10 mouse cellular contexts compared by ENCODE assay signal in genomic region chr9:107369270-107370105, GRCm38 (mm10). TPM values are rescaled to one million over a fixed set of nuclear protein-coding genes. Genes with fewer than 3 reads are reported as not detected.
DNase-seq lines count a peak whose midpoint lies in the region; ATAC-seq and TF ChIP-seq lines count a peak whose summit lies in the region.
"Had no signal": no experiment of that assay in that cellular context is flagged by ENCODE, and none has a peak within 500 bp of the region (broad histone marks: within the 10 kb centered on the region; RNA-seq: fewer than 3 reads in every experiment).

No protein-coding gene starts in this region.

- no peaks in the 10 kb centered on the region for H3K9me3 ChIP-seq in forebrain, embryonic 10.5 days
- no peaks in the 10 kb centered on the region for H3K9me3 ChIP-seq in forebrain, postnatal 0 days (ENCODE audit: low read length)
- H3K9me3 ChIP-seq in neural tube, embryonic 11.5 days (ENCODE audit: control insufficient read depth, low read length): no peaks in the 10 kb centered on the region
- no peaks in the 10 kb centered on the region for H3K9me3 ChIP-seq in liver, embryonic 15.5 days (replicated peaks)
- no peaks in the 10 kb centered on the region for H3K9me3 ChIP-seq in stomach, embryonic 15.5 days
- H3K9me3 ChIP-seq: forebrain, embryonic 13.5 days; lung, embryonic 15.5 days had no signal

- peak overlapping the region; percentile 67 for H3K27ac ChIP-seq in forebrain, embryonic 10.5 days
- no peak overlapping the region for H3K27ac ChIP-seq in forebrain, postnatal 0 days (ENCODE audit: low read depth, low read length)
- H3K27ac ChIP-seq in neural tube, embryonic 11.5 days (ENCODE audit: low read depth, low read length): peak overlapping the region; percentile 35; the same call in 1 of the 2 replicates
- H3K27ac ChIP-seq in liver, embryonic 15.5 days (replicated peaks): peak overlapping the region; percentile 96
- H3K27ac ChIP-seq in stomach, embryonic 15.5 days: no peak overlapping the region
- H3K27ac ChIP-seq: forebrain, embryonic 13.5 days; lung, embryonic 15.5 days had no signal

- no peak for TF ChIP-seq CTCF in forebrain, postnatal 0 days (IDR thresholded peaks at IDR 0.05; ENCODE audit: low read depth)

- H3K4me3 ChIP-seq in forebrain, embryonic 10.5 days: no peak overlapping the region
- H3K4me3 ChIP-seq in forebrain, postnatal 0 days (ENCODE audit: low read depth, low read length): no peak overlapping the region
- H3K4me3 ChIP-seq in neural tube, embryonic 11.5 days (ENCODE audit: low read depth, low read length): no peak overlapping the region
- H3K4me3 ChIP-seq in liver, embryonic 15.5 days (replicated peaks): peak overlapping the region; percentile 15
- H3K4me3 ChIP-seq in stomach, embryonic 15.5 days (replicated peaks): no peak overlapping the region
- H3K4me3 ChIP-seq: forebrain, embryonic 13.5 days; lung, embryonic 15.5 days had no signal

- H3K4me2 ChIP-seq in forebrain, postnatal 0 days (ENCODE audit: low read depth): no peak overlapping the region
- H3K4me2 ChIP-seq in neural tube, embryonic 11.5 days (ENCODE audit: low read depth): no peak overlapping the region
- H3K4me2 ChIP-seq in liver, embryonic 15.5 days: peak overlapping the region; percentile 70
- H3K4me2 ChIP-seq in stomach, embryonic 15.5 days: no peak overlapping the region
- H3K4me2 ChIP-seq: forebrain, embryonic 13.5 days; lung, embryonic 15.5 days had no signal

- peaks cover 19% of the 10 kb centered on the region for H3K4me1 ChIP-seq in forebrain, embryonic 10.5 days
- no peaks in the 10 kb centered on the region for H3K4me1 ChIP-seq in forebrain, postnatal 0 days (ENCODE audit: insufficient read depth)
- no peaks in the 10 kb centered on the region for H3K4me1 ChIP-seq in neural tube, embryonic 11.5 days (ENCODE audit: control insufficient read depth, insufficient read depth, low read length)
- peaks cover 69% of the 10 kb centered on the region for H3K4me1 ChIP-seq in liver, embryonic 15.5 days (replicated peaks)
- no peaks in the 10 kb centered on the region for H3K4me1 ChIP-seq in stomach, embryonic 15.5 days
- H3K4me1 ChIP-seq: forebrain, embryonic 13.5 days; lung, embryonic 15.5 days had no signal

- ATAC-seq in forebrain, postnatal 0 days: no peak
- no peak for ATAC-seq in neural tube, embryonic 11.5 days (ENCODE audit: insufficient read depth, low FRiP score, low TSS enrichment)
- ATAC-seq in liver, embryonic 15.5 days (ENCODE audit: insufficient read depth): peak; percentile 97
- peak; percentile 90 for ATAC-seq in stomach, embryonic 15.5 days (ENCODE audit: insufficient read depth, low FRiP score, low read depth)
- ATAC-seq: forebrain, embryonic 13.5 days had no signal

- peaks cover 66% of the 10 kb centered on the region for H3K27me3 ChIP-seq in forebrain, embryonic 10.5 days (ENCODE audit: poor library complexity, severe bottlenecking)
- H3K27me3 ChIP-seq in forebrain, postnatal 0 days (ENCODE audit: insufficient read depth, low read length): peaks cover 6% of the 10 kb centered on the region
- no peaks in the 10 kb centered on the region for H3K27me3 ChIP-seq in neural tube, embryonic 11.5 days (ENCODE audit: control insufficient read depth, insufficient read depth, low read length)
- peaks cover 24% of the 10 kb centered on the region for H3K27me3 ChIP-seq in liver, embryonic 15.5 days
- peaks cover 6% of the 10 kb centered on the region; the same call in 1 of the 2 replicates for H3K27me3 ChIP-seq in stomach, embryonic 15.5 days (replicated peaks)

- 43% methylated on average over 10 of the region's 10 CpGs for WGBS in forebrain, embryonic 10.5 days
- 33% methylated on average over 10 of the region's 10 CpGs for WGBS in forebrain, postnatal 0 days
- WGBS in neural tube, embryonic 11.5 days: 37% methylated on average over 10 of the region's 10 CpGs
- 10% methylated on average over 10 of the region's 10 CpGs for WGBS in liver, embryonic 15.5 days (ENCODE audit: insufficient replicate concordance)
- 35% methylated on average over 10 of the region's 10 CpGs for WGBS in stomach, embryonic 15.5 days

- DNase-seq in forebrain, embryonic 10.5 days (ENCODE audit: extremely low spot score, low spot score): no peak
- no peak for DNase-seq in forebrain, postnatal 0 days
- DNase-seq in neural tube, embryonic 11.5 days (ENCODE audit: low spot score): no peak
- DNase-seq in neural tube, embryonic 10.5 days (ENCODE audit: extremely low spot score, low spot score): no peak
- no peak for DNase-seq in thymus, postnatal 36 days
- DNase-seq in right cerebral cortex, postnatal 36 days (ENCODE audit: low spot score in 2 of 2): no peak

- H3K9ac ChIP-seq in forebrain, postnatal 0 days: no peak overlapping the region
- H3K9ac ChIP-seq in neural tube, embryonic 11.5 days (ENCODE audit: low read length): no peak overlapping the region
- peak overlapping the region; percentile 52 for H3K9ac ChIP-seq in liver, embryonic 15.5 days
- H3K9ac ChIP-seq in stomach, embryonic 15.5 days: no peak overlapping the region
- H3K9ac ChIP-seq: forebrain, embryonic 13.5 days; lung, embryonic 15.5 days had no signal

- H3K36me3 ChIP-seq in forebrain, embryonic 10.5 days (replicated peaks): no peaks in the 10 kb centered on the region
- no peaks in the 10 kb centered on the region for H3K36me3 ChIP-seq in forebrain, postnatal 0 days (ENCODE audit: insufficient read depth)
- H3K36me3 ChIP-seq in neural tube, embryonic 11.5 days (ENCODE audit: control insufficient read depth, insufficient read depth, low read length): no peaks in the 10 kb centered on the region
- H3K36me3 ChIP-seq in liver, embryonic 15.5 days (replicated peaks): no peaks in the 10 kb centered on the region
- H3K36me3 ChIP-seq in stomach, embryonic 15.5 days: no peaks in the 10 kb centered on the region
- H3K36me3 ChIP-seq: lung, embryonic 15.5 days had no signal

RNA-seq across cellular contexts. Expression of gene 6430571L13Rik, which starts 29.1 kb away (rescaled TPM):
- 1.0 and 1.6 TPM in 2 replicates for polyA plus RNA-seq in forebrain, embryonic 10.5 days (2016; fragmentation: Nextera tagmentation; extraction: Ambion mirVana)
- total RNA-seq in forebrain, postnatal 0 days (2014; rRNA removed): 5.2 and 7.2 TPM in 2 replicates
- polyA plus RNA-seq in forebrain, postnatal 0 days (2015; fragmentation: Nextera tagmentation; extraction: Ambion mirVana): 3.7 and 6.0 TPM in 2 replicates
- 1.4 and 2.0 TPM in 2 replicates for polyA plus RNA-seq in neural tube, embryonic 11.5 days (2014; fragmentation: Nextera tagmentation; extraction: Ambion mirVana)
- polyA plus RNA-seq in liver, embryonic 15.5 days (2015; fragmentation: Nextera tagmentation; extraction: Ambion mirVana): 0.12 TPM in 2 replicates
- 0.28 and 0.34 TPM in 2 replicates for polyA plus RNA-seq in stomach, embryonic 15.5 days (2015; fragmentation: Nextera tagmentation; extraction: Ambion mirVana)

RNA-seq across cellular contexts. Expression of gene Cacna2d2, which starts 29.9 kb away (rescaled TPM):
- 1.0 and 1.2 TPM in 2 replicates for polyA plus RNA-seq in forebrain, embryonic 10.5 days (2016; fragmentation: Nextera tagmentation; extraction: Ambion mirVana)
- total RNA-seq in forebrain, postnatal 0 days (2014; rRNA removed): 29.7 and 49.5 TPM in 2 replicates
- polyA plus RNA-seq in forebrain, postnatal 0 days (2015; fragmentation: Nextera tagmentation; extraction: Ambion mirVana): 3.0 and 5.0 TPM in 2 replicates
- 1.4 and 1.8 TPM in 2 replicates for polyA plus RNA-seq in neural tube, embryonic 11.5 days (2014; fragmentation: Nextera tagmentation; extraction: Ambion mirVana)
- polyA plus RNA-seq in liver, embryonic 15.5 days (2015; fragmentation: Nextera tagmentation; extraction: Ambion mirVana): 0.02 TPM in 1 of 2 replicates, not detected in the other
- polyA plus RNA-seq in stomach, embryonic 15.5 days (2015; fragmentation: Nextera tagmentation; extraction: Ambion mirVana): 0.23 and 0.27 TPM in 2 replicates

RNA-seq across cellular contexts. Expression of gene Hemk1, which starts 31.3 kb away (rescaled TPM):
- polyA plus RNA-seq in forebrain, embryonic 10.5 days (2016; fragmentation: Nextera tagmentation; extraction: Ambion mirVana): 13.5 and 13.7 TPM in 2 replicates
- total RNA-seq in forebrain, postnatal 0 days (2014; rRNA removed): 14.1 and 14.2 TPM in 2 replicates
- 12.9 and 13.4 TPM in 2 replicates for polyA plus RNA-seq in forebrain, postnatal 0 days (2015; fragmentation: Nextera tagmentation; extraction: Ambion mirVana)
- polyA plus RNA-seq in neural tube, embryonic 11.5 days (2014; fragmentation: Nextera tagmentation; extraction: Ambion mirVana): 11.1 and 12.4 TPM in 2 replicates
- polyA plus RNA-seq in liver, embryonic 15.5 days (2015; fragmentation: Nextera tagmentation; extraction: Ambion mirVana): 3.6 and 3.7 TPM in 2 replicates
- polyA plus RNA-seq in stomach, embryonic 15.5 days (2015; fragmentation: Nextera tagmentation; extraction: Ambion mirVana): 10.6 and 11.5 TPM in 2 replicates

Comparison
In these comparisons a context has a peak if more than half of its experiments do, and no peak if none do; other contexts are left out.
1. H3K27ac ChIP-seq: peak in forebrain, embryonic 10.5 days (single experiment), neural tube, embryonic 11.5 days (single experiment) and liver, embryonic 15.5 days (single experiment); none in forebrain, postnatal 0 days (single experiment) and stomach, embryonic 15.5 days (single experiment).
2. ATAC-seq: peak in liver, embryonic 15.5 days (single experiment) and stomach, embryonic 15.5 days (single experiment); none in forebrain, postnatal 0 days (single experiment) and neural tube, embryonic 11.5 days (single experiment).